Mouse (Mus musculus) intestine, embryonic 15.5 days (tissue): Measurements from ENCODE around the gene Slc2a12. TPM values are rescaled to one million over a fixed set of nuclear protein-coding genes. Genes with fewer than 3 reads are reported as not detected.

ENCODE experiments used
- ATAC-seq: fragments of 200-750 bp; cut with Nextera tagmentation; 2 replicates; pipeline ENCODE4 v1.8.0; 2017; ENCODE audit warnings: moderate TSS enrichment, moderate library complexity
- H3K27ac ChIP-seq: fragments of 300-500 bp; sonication (generic); 2 replicates; pipeline ENCODE4 v1.5.1; 2015; ENCODE audit warnings: mild to moderate bottlenecking, inconsistent platforms
- H3K27me3 ChIP-seq: fragments of 300-500 bp; sonication (generic); replicated peaks from 2 replicates; pipeline ENCODE4 v1.6.1; 2015; ENCODE audit warnings: inconsistent platforms
- H3K36me3 ChIP-seq: fragments of 300-500 bp; sonication (generic); 2 replicates; pipeline ENCODE4 v1.6.1; 2015; ENCODE audit warnings: inconsistent platforms
- H3K4me1 ChIP-seq: fragments of 300-500 bp; sonication (generic); replicated peaks from 2 replicates; pipeline ENCODE4 v1.6.1; 2015; ENCODE audit warnings: inconsistent platforms
- H3K4me2 ChIP-seq: fragments of 300-500 bp; sonication (generic); replicated peaks from 2 replicates; pipeline ENCODE4 v1.6.1; 2015; ENCODE audit warnings: mild to moderate bottlenecking, inconsistent platforms
- H3K4me3 ChIP-seq: fragments of 300-500 bp; sonication (generic); replicated peaks from 2 replicates; pipeline ENCODE4 v1.5.1; 2015; ENCODE audit warnings: inconsistent platforms
- H3K9ac ChIP-seq: fragments of 300-500 bp; sonication (generic); 2 replicates; pipeline ENCODE4 v1.6.1; 2015; ENCODE audit warnings: inconsistent platforms
- H3K9me3 ChIP-seq: fragments of 300-500 bp; sonication (generic); 2 replicates; pipeline ENCODE4 v1.6.1; 2016; ENCODE audit warnings: inconsistent platforms
- WGBS: fragments of 180-500 bp; shearing (Covaris S2); methylation state at CpG from one replicate; pipeline ENCODE4 v1.1.7; 2015; 5-methylcytosine and 5-hydroxymethylcytosine counted together
- polyA plus RNA-seq: library from polyadenylated mRNA; unstranded; fragments of >200 nt; fragmentation: Nextera tagmentation; extraction: Ambion mirVana; gene quantifications from 2 replicates; pipeline ENCODE4 v1.2.1, GENCODE M21; 2015

Slc2a12 gene
- 0.38 and 0.40 TPM in 2 replicates for polyA plus RNA-seq

DNA sequence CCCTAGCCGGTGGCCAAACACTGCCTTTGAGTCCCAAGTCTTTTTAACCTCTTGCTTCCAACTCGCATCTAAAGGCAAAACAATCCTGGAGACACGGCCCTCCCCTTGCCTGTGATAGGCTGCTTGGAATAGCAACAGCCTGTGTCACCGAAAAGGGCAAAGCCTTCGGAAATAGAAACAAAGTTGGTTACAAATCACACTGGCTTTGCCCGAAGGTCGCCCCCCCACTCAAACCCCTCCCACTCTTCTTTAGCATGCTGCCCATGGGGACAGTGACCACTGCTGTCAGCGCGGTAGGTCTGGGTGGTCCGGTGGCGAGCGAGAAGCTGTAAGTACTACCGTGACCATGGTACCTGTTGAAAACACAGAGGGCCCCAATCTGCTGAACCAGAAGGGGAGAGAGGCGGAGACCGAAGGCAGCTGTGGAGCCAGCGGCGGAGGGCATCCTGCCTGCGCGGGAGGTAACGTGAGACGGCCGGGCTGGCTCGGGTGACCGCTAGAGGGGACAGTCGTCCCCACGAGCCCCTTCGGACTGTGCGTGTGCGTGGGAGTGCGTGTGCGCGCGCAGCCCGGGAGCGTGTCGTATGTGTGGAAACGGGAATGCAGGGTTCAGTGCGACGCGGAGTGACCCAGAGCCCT is at the start of gene Slc2a12:
Gene Slc2a12 (plus strand): TSS at position 159 of the 639 bp plus-strand sequence.
- WGBS = 4% methylated on average over 40 of the region's 40 CpGs
- Histone ChIP-seq H3K4me1 (0 out of 2 replicates have a peak, but pooled peaks cover 3% of the 10 kb centered on the region), H3K4me3 (peak within 1 kb of the TSS; percentile 48), H3K9me3 (no peaks in the 10 kb centered on the region), H3K9ac (0 out of 2 replicates have a peak within 1 kb of the TSS, but pooled peaks have one; percentile 18), H3K27me3 (no peaks in the 10 kb centered on the region), H3K27ac (no peak within 1 kb of the TSS), H3K4me2 (peak within 1 kb of the TSS; percentile 69), H3K36me3 (no peaks in the 10 kb centered on the region)
- peak; percentile 75 for ATAC-seq

DNA sequence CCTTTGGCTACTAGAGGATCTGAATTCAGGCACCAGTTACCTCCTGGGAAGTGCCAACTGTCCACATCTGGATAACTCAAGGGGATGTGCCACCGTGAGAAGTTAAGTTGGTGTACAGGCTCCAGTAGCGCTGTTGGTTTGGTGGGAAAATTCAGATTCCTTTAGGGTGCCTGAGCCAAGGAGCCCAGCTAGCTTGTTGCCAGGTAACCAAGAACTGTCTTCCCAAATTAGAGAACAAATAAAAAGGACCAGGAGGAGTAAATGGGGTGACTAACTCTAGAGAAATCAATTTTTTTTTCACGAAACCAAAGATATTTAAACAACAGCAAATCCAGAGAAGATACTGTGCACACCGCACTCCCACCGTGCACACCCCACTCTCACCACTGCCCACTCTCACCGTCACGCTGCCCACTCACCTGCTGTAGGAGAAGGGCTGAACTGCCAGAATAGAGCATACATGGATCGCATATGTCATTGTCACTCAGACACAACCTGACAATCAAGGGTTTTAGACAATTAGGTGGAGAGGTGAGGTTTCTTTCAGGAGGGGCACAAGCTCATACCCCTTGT is 45.8 kb upstream of the Slc2a12 start:
- no peaks in the 10 kb centered on the region for H3K27me3 ChIP-seq
- no peaks in the 10 kb centered on the region for H3K36me3 ChIP-seq
- no peak overlapping the region for H3K27ac ChIP-seq
- no peaks in the 10 kb centered on the region for H3K9me3 ChIP-seq
- H3K4me3 ChIP-seq = no peak overlapping the region
- no peak overlapping the region for H3K4me2 ChIP-seq
- no peak overlapping the region for H3K9ac ChIP-seq
- no peaks in the 10 kb centered on the region for H3K4me1 ChIP-seq
- 85% methylated on average over 8 of the region's 8 CpGs for WGBS
- no peak for ATAC-seq

DNA sequence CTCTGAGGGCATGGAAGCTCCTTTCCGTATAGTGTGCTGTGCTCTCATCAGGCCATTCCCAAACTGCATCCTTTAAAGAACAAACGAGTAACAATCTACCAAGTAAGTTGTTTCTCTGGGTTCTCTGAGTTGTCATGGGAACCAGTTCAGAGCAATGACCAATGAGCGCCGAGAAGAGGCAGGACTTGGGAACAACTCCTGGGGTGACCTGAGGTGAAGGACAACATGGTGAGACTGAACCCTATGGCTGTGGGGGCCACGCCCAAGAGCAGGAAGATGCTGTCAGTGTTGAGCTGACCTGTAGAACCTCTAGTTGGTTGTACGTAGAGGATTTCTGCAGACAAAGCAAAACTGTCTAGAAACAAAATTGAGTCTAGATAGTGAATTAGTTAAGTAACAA is 43.8 kb upstream of the Slc2a12 start:
- ATAC-seq = no peak
- WGBS = 85% methylated on average over 6 of the region's 6 CpGs

DNA sequence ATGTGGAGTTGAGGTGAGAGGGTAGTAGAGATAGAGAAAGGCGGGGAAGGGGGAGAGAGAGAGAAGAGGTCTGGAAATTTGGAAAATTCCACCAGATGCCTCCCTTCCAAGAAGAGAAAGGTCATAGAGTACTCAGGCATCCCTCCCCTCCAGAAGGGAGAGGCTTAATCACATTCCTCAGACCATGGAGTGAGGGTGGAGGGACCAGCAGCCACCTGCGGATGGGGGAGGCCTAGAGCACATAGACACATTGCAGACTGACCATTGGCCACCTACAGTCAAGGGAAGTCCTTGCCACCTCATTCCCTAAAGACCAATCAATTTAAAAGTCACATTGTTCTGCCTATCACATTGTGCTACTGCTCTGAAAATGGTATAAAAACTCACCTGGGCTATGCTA is 40.0 kb upstream of the Slc2a12 start:
- H3K27ac ChIP-seq = no peak overlapping the region
- 69% methylated on average over 2 of the region's 2 CpGs for WGBS
- no peaks in the 10 kb centered on the region for H3K27me3 ChIP-seq
- H3K36me3 ChIP-seq = no peaks in the 10 kb centered on the region
- H3K9ac ChIP-seq = no peak overlapping the region
- H3K4me3 ChIP-seq = no peak overlapping the region
- no peaks in the 10 kb centered on the region for H3K9me3 ChIP-seq
- H3K4me1 ChIP-seq = no peaks in the 10 kb centered on the region
- ATAC-seq = no peak
- H3K4me2 ChIP-seq = no peak overlapping the region

More for the DNA sequence above, 43.8 kb upstream of the Slc2a12 start:
- no peaks in the 10 kb centered on the region for H3K9me3 ChIP-seq
- no peaks in the 10 kb centered on the region for H3K4me1 ChIP-seq
- H3K27ac ChIP-seq = no peak overlapping the region
- H3K27me3 ChIP-seq = no peaks in the 10 kb centered on the region
- H3K36me3 ChIP-seq = no peaks in the 10 kb centered on the region
- H3K9ac ChIP-seq = no peak overlapping the region
- no peak overlapping the region for H3K4me3 ChIP-seq
- no peak overlapping the region for H3K4me2 ChIP-seq

DNA sequence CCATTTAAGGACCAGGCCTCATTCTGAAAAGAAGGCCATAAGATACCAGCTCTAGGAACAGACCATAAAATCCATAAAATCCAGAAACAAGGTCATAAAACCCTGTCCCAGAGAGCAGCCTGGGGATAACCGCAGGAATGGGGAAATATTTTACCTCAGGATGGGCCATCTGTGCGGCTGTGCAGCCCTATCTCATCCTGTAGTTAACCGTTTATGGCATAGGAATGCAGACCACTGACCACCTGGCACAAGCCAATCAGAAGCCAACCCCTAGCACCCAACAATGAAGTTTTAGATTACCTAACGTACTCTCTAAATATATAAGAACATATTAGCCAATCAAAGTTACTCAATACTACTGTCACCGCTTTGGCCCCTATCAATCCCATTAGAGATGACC is 36.5 kb upstream of the Slc2a12 start:
- Histone ChIP-seq H3K9ac (no peak overlapping the region), H3K27me3 (no peaks in the 10 kb centered on the region), H3K4me2 (no peak overlapping the region), H3K4me1 (no peaks in the 10 kb centered on the region), H3K27ac (no peak overlapping the region), H3K4me3 (no peak overlapping the region), H3K36me3 (no peaks in the 10 kb centered on the region), H3K9me3 (no peaks in the 10 kb centered on the region)
- 64% methylated on average over 5 of the region's 5 CpGs for WGBS
- ATAC-seq = no peak

DNA sequence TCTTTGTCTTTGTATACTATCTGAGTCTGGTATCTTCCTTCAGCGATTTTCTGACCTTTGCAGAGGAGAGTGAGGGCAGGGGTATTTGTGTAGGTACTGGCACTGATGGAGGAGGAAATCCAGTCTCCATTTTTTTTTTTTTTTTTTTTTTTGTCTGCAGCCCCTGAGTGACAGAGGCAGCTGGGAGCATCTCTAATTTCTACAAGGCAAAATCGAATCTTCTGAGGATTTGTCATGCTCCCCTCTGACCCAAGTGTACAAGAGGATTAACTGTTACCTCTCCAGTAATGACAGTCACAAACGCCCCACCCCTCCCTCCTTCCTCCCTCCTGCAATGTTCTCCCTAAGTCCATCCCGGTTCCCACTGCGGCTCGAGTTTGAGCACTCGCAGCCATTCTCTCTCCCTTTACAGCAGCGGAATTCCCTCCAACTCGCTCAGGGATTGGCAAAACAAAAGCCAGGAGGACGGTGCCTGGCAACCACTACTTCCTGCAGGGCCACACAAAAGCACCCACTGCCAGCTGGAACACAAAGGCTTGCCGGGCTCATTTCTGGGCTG is 35.9 kb upstream of the Slc2a12 start:
- Histone ChIP-seq H3K27me3 (no peaks in the 10 kb centered on the region), H3K27ac (no peak overlapping the region), H3K4me1 (no peaks in the 10 kb centered on the region), H3K9ac (no peak overlapping the region), H3K9me3 (no peaks in the 10 kb centered on the region), H3K36me3 (no peaks in the 10 kb centered on the region), H3K4me2 (peak overlapping the region; percentile 47), H3K4me3 (no peak overlapping the region)
- ATAC-seq = no peak
- WGBS = 7% methylated on average over 11 of the region's 11 CpGs

DNA sequence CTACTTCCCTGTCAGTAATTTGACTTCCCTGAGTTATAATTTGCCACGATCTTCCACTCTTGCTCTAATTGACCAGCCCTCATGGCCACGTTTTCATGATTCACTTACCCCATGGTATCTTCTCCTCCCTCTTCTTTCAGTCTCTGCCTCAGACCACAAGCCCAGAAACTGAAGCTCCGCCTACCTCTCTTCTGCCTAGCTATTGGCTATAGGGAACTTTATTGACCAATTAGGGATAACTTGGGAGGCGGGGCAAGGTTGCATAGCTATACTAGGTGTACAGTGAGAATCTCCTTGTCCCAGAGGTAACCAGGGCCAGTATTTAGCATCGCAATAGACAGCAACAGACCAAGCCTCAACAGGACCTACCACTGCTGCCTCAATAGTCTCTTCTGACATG is 31.5 kb upstream of the Slc2a12 start:
- Histone ChIP-seq H3K36me3 (no peaks in the 10 kb centered on the region), H3K9ac (no peak overlapping the region), H3K4me3 (no peak overlapping the region), H3K27me3 (no peaks in the 10 kb centered on the region), H3K27ac (no peak overlapping the region), H3K9me3 (no peaks in the 10 kb centered on the region), H3K4me2 (no peak overlapping the region), H3K4me1 (no peaks in the 10 kb centered on the region)
- ATAC-seq = no peak
- WGBS = 83% methylated on average over 5 of the region's 5 CpGs

DNA sequence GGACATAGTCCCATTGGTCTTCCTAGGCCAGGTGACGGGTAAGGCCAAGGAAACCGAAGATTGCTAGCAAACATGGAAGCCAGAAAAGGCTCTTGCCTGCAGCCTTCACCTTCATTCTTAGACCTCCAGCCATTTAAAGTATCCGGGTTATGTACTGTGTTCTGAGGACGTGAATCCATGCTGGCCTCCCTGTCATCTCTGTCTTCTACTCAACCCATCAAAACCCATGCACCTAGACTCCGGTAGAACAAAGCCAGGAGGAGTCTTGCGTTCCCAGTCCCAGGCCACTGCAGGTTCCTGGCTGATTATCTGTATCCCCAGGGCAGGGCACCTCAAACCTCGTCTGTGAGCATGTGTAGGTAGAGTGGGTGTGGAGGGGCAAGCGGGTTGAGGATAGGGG is 30.3 kb upstream of the Slc2a12 start:
- H3K27ac ChIP-seq = no peak overlapping the region
- H3K9me3 ChIP-seq = no peaks in the 10 kb centered on the region
- no peaks in the 10 kb centered on the region for H3K36me3 ChIP-seq
- H3K4me2 ChIP-seq = no peak overlapping the region
- no peaks in the 10 kb centered on the region for H3K4me1 ChIP-seq
- WGBS = 92% methylated on average over 8 of the region's 8 CpGs
- no peak overlapping the region for H3K9ac ChIP-seq
- no peak overlapping the region for H3K4me3 ChIP-seq
- ATAC-seq = no peak
- no peaks in the 10 kb centered on the region for H3K27me3 ChIP-seq

DNA sequence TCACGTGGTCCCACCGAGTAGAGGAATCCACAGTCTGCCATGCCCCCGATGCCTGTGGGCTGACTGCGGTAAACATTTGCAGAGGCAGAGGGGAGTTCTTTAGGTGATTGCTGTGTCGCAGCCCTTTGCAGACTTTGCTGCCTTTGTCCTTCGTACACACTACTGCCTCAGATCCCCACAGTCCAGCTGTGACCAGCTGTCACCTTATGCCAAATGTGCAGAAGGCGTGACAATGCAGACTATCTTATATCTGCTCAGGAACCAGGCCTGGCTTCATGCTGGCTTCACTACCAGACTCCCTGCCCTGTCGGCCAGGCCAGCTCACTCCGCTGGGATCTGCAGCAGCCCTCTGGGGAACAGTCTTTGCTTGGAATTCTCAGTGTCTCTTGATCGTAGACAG is 29.5 kb upstream of the Slc2a12 start:
- H3K9me3 ChIP-seq = no peaks in the 10 kb centered on the region
- H3K4me2 ChIP-seq = no peak overlapping the region
- H3K36me3 ChIP-seq = no peaks in the 10 kb centered on the region
- H3K4me3 ChIP-seq = no peak overlapping the region
- H3K9ac ChIP-seq = no peak overlapping the region
- no peaks in the 10 kb centered on the region for H3K4me1 ChIP-seq
- WGBS = 46% methylated on average over 10 of the region's 10 CpGs
- ATAC-seq = no peak
- no peaks in the 10 kb centered on the region for H3K27me3 ChIP-seq
- no peak overlapping the region for H3K27ac ChIP-seq

DNA sequence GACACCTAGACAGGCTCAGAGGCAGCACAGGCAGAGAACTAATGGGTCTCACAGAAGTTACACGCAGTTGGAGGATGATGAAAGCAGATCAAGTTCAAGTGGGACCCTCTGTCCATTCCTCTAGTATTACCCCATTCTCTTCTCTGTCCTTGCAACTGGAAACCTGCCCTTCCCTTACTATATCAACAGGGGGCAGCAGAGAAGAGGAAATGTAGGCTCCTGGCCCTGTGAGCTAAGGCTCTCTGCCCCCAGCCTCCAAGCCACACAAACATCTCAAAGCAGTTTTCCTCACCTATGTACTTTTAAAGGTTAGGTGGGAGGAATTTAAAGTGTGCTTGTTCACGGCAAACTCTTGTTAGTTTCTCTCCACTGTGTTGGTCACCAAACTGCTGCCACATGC is 26.0 kb upstream of the Slc2a12 start:
- WGBS = 63% methylated on average over 2 of the region's 2 CpGs
- Histone ChIP-seq H3K4me2 (no peak overlapping the region), H3K4me3 (no peak overlapping the region), H3K9me3 (no peaks in the 10 kb centered on the region), H3K36me3 (no peaks in the 10 kb centered on the region), H3K27me3 (no peaks in the 10 kb centered on the region), H3K4me1 (no peaks in the 10 kb centered on the region), H3K9ac (no peak overlapping the region), H3K27ac (no peak overlapping the region)
- ATAC-seq = no peak

DNA sequence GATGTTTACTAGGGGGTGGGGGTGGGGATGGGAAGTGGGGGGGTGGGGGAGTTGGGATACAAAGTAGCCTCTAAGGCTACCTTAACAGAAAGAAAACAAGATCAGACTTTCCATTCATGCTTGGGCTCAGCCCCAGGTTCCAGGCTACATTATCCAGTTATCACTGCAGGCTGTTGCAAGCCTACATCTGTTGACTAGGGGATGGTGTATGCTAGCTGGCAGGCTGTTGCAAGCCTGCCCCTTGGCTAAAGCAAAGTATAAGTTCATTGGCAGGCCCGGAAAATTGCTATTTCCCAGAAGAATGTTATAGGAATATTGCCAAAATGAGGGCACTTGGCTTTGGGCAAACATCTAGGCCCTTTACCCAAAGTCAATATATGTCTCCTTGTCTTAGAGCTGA is 16.0 kb upstream of the Slc2a12 start:
- Histone ChIP-seq H3K9me3 (no peaks in the 10 kb centered on the region), H3K9ac (no peak overlapping the region), H3K4me1 (no peaks in the 10 kb centered on the region), H3K36me3 (no peaks in the 10 kb centered on the region), H3K27me3 (no peaks in the 10 kb centered on the region), H3K27ac (no peak overlapping the region), H3K4me2 (no peak overlapping the region), H3K4me3 (no peak overlapping the region)
- 85% methylated on average over 1 of the region's 1 CpGs for WGBS
- ATAC-seq = no peak

DNA sequence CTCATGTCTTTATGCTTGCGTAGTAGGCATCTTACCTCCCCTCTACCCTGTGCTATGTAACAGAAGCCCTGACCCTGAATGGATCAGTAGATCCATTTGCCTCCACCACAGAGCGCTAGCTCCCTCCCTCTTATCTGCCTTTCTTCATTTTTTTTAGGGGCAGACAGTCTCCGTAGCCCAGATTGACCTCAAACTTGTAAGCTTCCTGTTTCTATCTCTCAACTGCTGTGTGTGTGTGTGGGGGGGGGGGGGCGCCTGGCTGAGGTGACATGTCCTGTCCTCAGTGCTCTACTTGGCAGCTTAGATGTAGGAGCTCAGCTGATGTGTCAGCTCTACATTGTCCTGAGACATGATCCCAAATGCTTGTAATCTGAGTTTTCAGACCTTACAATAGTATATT is 13.7 kb upstream of the Slc2a12 start:
- WGBS = 64% methylated on average over 4 of the region's 4 CpGs

DNA sequence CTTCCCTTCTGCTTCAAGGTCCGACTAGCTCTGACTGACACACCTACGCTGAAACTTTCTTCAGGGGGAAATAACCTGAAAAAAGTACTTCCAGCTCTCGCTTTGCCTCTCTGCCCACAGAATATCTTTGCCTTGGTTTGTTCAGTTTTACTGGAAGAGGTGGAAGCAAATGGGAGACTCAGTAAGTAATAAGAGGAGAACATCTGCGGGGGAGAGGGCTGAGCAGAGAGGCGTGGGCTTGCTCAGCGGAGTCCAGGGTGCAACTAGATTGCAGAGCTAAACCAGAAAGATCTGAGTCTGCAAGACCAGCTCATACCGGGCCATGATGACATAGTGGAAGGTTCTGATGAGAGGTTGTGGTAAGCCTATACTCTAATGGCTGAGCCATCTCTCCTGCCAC is 13.3 kb upstream of the Slc2a12 start:
- Histone ChIP-seq H3K9ac (no peak overlapping the region), H3K4me3 (no peak overlapping the region), H3K27me3 (no peaks in the 10 kb centered on the region), H3K27ac (no peak overlapping the region), H3K4me1 (no peaks in the 10 kb centered on the region), H3K36me3 (no peaks in the 10 kb centered on the region), H3K9me3 (no peaks in the 10 kb centered on the region), H3K4me2 (no peak overlapping the region)
- WGBS = 78% methylated on average over 7 of the region's 7 CpGs
- no peak for ATAC-seq

More for the DNA sequence above, 13.7 kb upstream of the Slc2a12 start:
- Histone ChIP-seq H3K27me3 (no peaks in the 10 kb centered on the region), H3K4me3 (no peak overlapping the region), H3K4me1 (no peaks in the 10 kb centered on the region), H3K9me3 (no peaks in the 10 kb centered on the region), H3K27ac (no peak overlapping the region), H3K36me3 (no peaks in the 10 kb centered on the region), H3K4me2 (no peak overlapping the region), H3K9ac (no peak overlapping the region)
- ATAC-seq = no peak
